Mouse (Mus musculus): Measurements from ENCODE around the gene Elobl. TPM values are rescaled to one million over a fixed set of nuclear protein-coding genes. Genes with fewer than 3 reads are reported as not detected.
"Not testable (repeated sequence)": the region's sequence is repeated elsewhere in the genome, so short reads cannot be mapped to it uniquely, and the experiment has no call there.

Gene Elobl
- polyA plus RNA-seq, 1 experiment from 2014 or later = not detected

GRCm38 (mm10) chr11:88999723-89000526, 33.2 kb upstream of the Elobl start:
- H3K27me3 ChIP-seq = peaks cover 18% of the 10 kb centered on the region
- peaks cover 8% of the 10 kb centered on the region; the same call in 1 of the 2 replicates for H3K4me1 ChIP-seq
- 27% methylated on average over 33 of the region's 33 CpGs for WGBS
- H3K27ac ChIP-seq (replicated peaks) = no peak overlapping the region
- peak overlapping the region; percentile 50 for H3K4me2 ChIP-seq (replicated peaks)
- peak overlapping the region; percentile 26; the same call in 1 of the 2 replicates for H3K9ac ChIP-seq (replicated peaks)
- H3K9me3 ChIP-seq = no peaks in the 10 kb centered on the region
- no peak for ATAC-seq (replicated peaks)
- H3K36me3 ChIP-seq = no peaks in the 10 kb centered on the region
- H3K4me3 ChIP-seq = peak overlapping the region; percentile 41

- Histone ChIP-seq H3K27ac (replicated peaks) (no peak within 1 kb of the TSS), H3K27me3 (peaks cover 18% of the 10 kb centered on the region), H3K4me3 (peak within 1 kb of the TSS; percentile 41), H3K9ac (replicated peaks) (peak within 1 kb of the TSS; percentile 26), H3K36me3 (no peaks in the 10 kb centered on the region), H3K9me3 (no peaks in the 10 kb centered on the region), H3K4me2 (replicated peaks) (peak within 1 kb of the TSS; percentile 50), H3K4me1 (peaks cover 8% of the 10 kb centered on the region; the same call in 1 of the 2 replicates)
- 2% methylated on average over 48 of the region's 48 CpGs for WGBS
- ATAC-seq (replicated peaks) = peak; percentile 69
Measured at GRCm38 (mm10) chr11:88998974-88999722, 32.4 kb upstream of the Elobl start, which contains the start of gene Trim25. TSS of gene Trim25 (plus strand) at chr11:88999376.

- 10% methylated on average over 3 of the region's 3 CpGs for WGBS
- no peaks in the 10 kb centered on the region for H3K9me3 ChIP-seq
- peaks cover 18% of the 10 kb centered on the region for H3K27me3 ChIP-seq
- ATAC-seq (replicated peaks) = no peak
- H3K4me2 ChIP-seq (replicated peaks) = no peak overlapping the region
- H3K27ac ChIP-seq (replicated peaks) = no peak overlapping the region
- H3K36me3 ChIP-seq = no peaks in the 10 kb centered on the region
- H3K4me1 ChIP-seq = peaks cover 8% of the 10 kb centered on the region; the same call in 1 of the 2 replicates
- no peak overlapping the region for H3K9ac ChIP-seq (replicated peaks)
- H3K4me3 ChIP-seq = no peak overlapping the region
Measured at GRCm38 (mm10) chr11:88998406-88998805, 31.7 kb upstream of the Elobl start.

- H3K4me1 ChIP-seq; ATAC-seq (replicated peaks); H3K9me3 ChIP-seq; H3K4me3 ChIP-seq; H3K4me2 ChIP-seq (replicated peaks); H3K36me3 ChIP-seq; H3K27ac ChIP-seq (replicated peaks); H3K9ac ChIP-seq (replicated peaks): not testable (repeated sequence)
- peaks cover 18% of the 10 kb centered on the region for H3K27me3 ChIP-seq
- 87% methylated on average over 5 of the region's 5 CpGs for WGBS
Measured at GRCm38 (mm10) chr11:88997343-88997742, 30.6 kb upstream of the Elobl start.

GRCm38 (mm10) chr11:88996427-88996826, 29.7 kb upstream of the Elobl start:
- no peaks in the 10 kb centered on the region for H3K9me3 ChIP-seq
- WGBS = 73% methylated on average over 7 of the region's 7 CpGs
- ATAC-seq (replicated peaks) = no peak

GRCm38 (mm10) chr11:88995616-88996015, 28.9 kb upstream of the Elobl start:
- Histone ChIP-seq H3K4me2 (replicated peaks) (no peak overlapping the region), H3K27me3 (peaks cover 18% of the 10 kb centered on the region), H3K4me1 (peaks cover 8% of the 10 kb centered on the region; the same call in 1 of the 2 replicates), H3K36me3 (peaks cover 7% of the 10 kb centered on the region), H3K9me3 (no peaks in the 10 kb centered on the region), H3K9ac (replicated peaks) (no peak overlapping the region), H3K27ac (replicated peaks) (no peak overlapping the region), H3K4me3 (no peak overlapping the region)
- 97% methylated on average over 2 of the region's 2 CpGs for WGBS
- ATAC-seq (replicated peaks) = no peak

More at GRCm38 (mm10) chr11:88996427-88996826, 29.7 kb upstream of the Elobl start:
- Histone ChIP-seq H3K4me2 (replicated peaks) (no peak overlapping the region), H3K27me3 (peaks cover 18% of the 10 kb centered on the region), H3K4me3 (no peak overlapping the region), H3K4me1 (peaks cover 8% of the 10 kb centered on the region; the same call in 1 of the 2 replicates), H3K36me3 (no peaks in the 10 kb centered on the region), H3K27ac (replicated peaks) (no peak overlapping the region), H3K9ac (replicated peaks) (no peak overlapping the region)

- Histone ChIP-seq H3K4me2 (replicated peaks) (no peak overlapping the region), H3K27me3 (peaks cover 8% of the 10 kb centered on the region), H3K9ac (replicated peaks) (no peak overlapping the region), H3K9me3 (no peaks in the 10 kb centered on the region), H3K4me3 (no peak overlapping the region), H3K27ac (replicated peaks) (no peak overlapping the region), H3K36me3 (peaks cover 9% of the 10 kb centered on the region), H3K4me1 (peaks cover 6% of the 10 kb centered on the region; the same call in 1 of the 2 replicates)
- ATAC-seq (replicated peaks) = no peak
- 90% methylated on average over 7 of the region's 7 CpGs for WGBS
Measured at GRCm38 (mm10) chr11:88994492-88994891, 27.8 kb upstream of the Elobl start.

- H3K27me3 ChIP-seq = no peaks in the 10 kb centered on the region
- H3K9me3 ChIP-seq = no peaks in the 10 kb centered on the region
- no peak overlapping the region for H3K9ac ChIP-seq (replicated peaks)
- no peak for ATAC-seq (replicated peaks)
- peaks cover 9% of the 10 kb centered on the region for H3K36me3 ChIP-seq
- H3K4me1 ChIP-seq = no peaks in the 10 kb centered on the region
- WGBS = 20% methylated on average over 5 of the region's 5 CpGs
- no peak overlapping the region for H3K4me2 ChIP-seq (replicated peaks)
- H3K27ac ChIP-seq (replicated peaks) = no peak overlapping the region
- no peak overlapping the region for H3K4me3 ChIP-seq
Measured at GRCm38 (mm10) chr11:88993625-88994024, 26.9 kb upstream of the Elobl start.

GRCm38 (mm10) chr11:88993186-88993585, 26.5 kb upstream of the Elobl start:
- ATAC-seq (replicated peaks) = no peak
- Histone ChIP-seq H3K27me3 (no peaks in the 10 kb centered on the region), H3K36me3 (peaks cover 9% of the 10 kb centered on the region), H3K4me1 (no peaks in the 10 kb centered on the region), H3K4me2 (replicated peaks) (no peak overlapping the region), H3K4me3 (no peak overlapping the region), H3K9me3 (no peaks in the 10 kb centered on the region), H3K9ac (replicated peaks) (no peak overlapping the region), H3K27ac (replicated peaks) (no peak overlapping the region)
- 54% methylated on average over 7 of the region's 7 CpGs for WGBS

GRCm38 (mm10) chr11:88989530-88989929, 22.8 kb upstream of the Elobl start:
- H3K9ac ChIP-seq (replicated peaks) = no peak overlapping the region
- WGBS = 79% methylated on average over 5 of the region's 5 CpGs
- H3K27me3 ChIP-seq = no peaks in the 10 kb centered on the region
- no peaks in the 10 kb centered on the region for H3K9me3 ChIP-seq
- no peak overlapping the region for H3K4me2 ChIP-seq (replicated peaks)
- ATAC-seq (replicated peaks) = no peak
- no peak overlapping the region for H3K4me3 ChIP-seq
- H3K36me3 ChIP-seq = peaks cover 34% of the 10 kb centered on the region
- H3K4me1 ChIP-seq = no peaks in the 10 kb centered on the region
- H3K27ac ChIP-seq (replicated peaks) = no peak overlapping the region

GRCm38 (mm10) chr11:88988956-88989355, 22.2 kb upstream of the Elobl start:
- Histone ChIP-seq H3K36me3 (peaks cover 37% of the 10 kb centered on the region), H3K27ac (replicated peaks) (no peak overlapping the region), H3K4me3 (no peak overlapping the region), H3K4me2 (replicated peaks) (no peak overlapping the region), H3K9ac (replicated peaks) (no peak overlapping the region), H3K9me3 (no peaks in the 10 kb centered on the region), H3K4me1 (no peaks in the 10 kb centered on the region), H3K27me3 (no peaks in the 10 kb centered on the region)
- no peak for ATAC-seq (replicated peaks)
- 78% methylated on average over 5 of the region's 5 CpGs for WGBS

- Histone ChIP-seq H3K9ac (replicated peaks) (no peak overlapping the region), H3K27ac (replicated peaks) (no peak overlapping the region), H3K4me3 (no peak overlapping the region), H3K4me1 (no peaks in the 10 kb centered on the region), H3K9me3 (no peaks in the 10 kb centered on the region), H3K27me3 (no peaks in the 10 kb centered on the region), H3K36me3 (peaks cover 57% of the 10 kb centered on the region), H3K4me2 (replicated peaks) (no peak overlapping the region)
- ATAC-seq (replicated peaks) = no peak
- 85% methylated on average over 10 of the region's 10 CpGs for WGBS
Measured at GRCm38 (mm10) chr11:88986616-88987015, 19.9 kb upstream of the Elobl start.

All from forebrain, embryonic 15.5 days (tissue).